Mouse (Mus musculus): ENCODE measurements around the gene Dennd5a. TPM values are rescaled to one million over a fixed set of nuclear protein-coding genes. Genes with fewer than 3 reads are reported as not detected.

Dennd5a gene
- total RNA-seq, 4 experiments from 2014 or later = 171 to 249 (median 219) TPM

- no peak for DNase-seq
These were observed 2.3 kb upstream of the Dennd5a start for GRCm38 (mm10) chr7:109962596-109962995.

GRCm38 (mm10) chr7:109961570-109961969, 1.3 kb upstream of the Dennd5a start:
- no peak for DNase-seq

- DNase-seq = no peak
These were observed 414 bp upstream of the Dennd5a start for GRCm38 (mm10) chr7:109960613-109961154.

- DNase-seq = no peak
These were observed 1.2 kb downstream of the Dennd5a start for GRCm38 (mm10) chr7:109958843-109959715.

- no peak for DNase-seq
These were observed 2.1 kb downstream of the Dennd5a start for GRCm38 (mm10) chr7:109957996-109958789.

- DNase-seq = no peak
These were observed 5.5 kb downstream of the Dennd5a start for GRCm38 (mm10) chr7:109954622-109955401.

GRCm38 (mm10) chr7:109951297-109951696, 9.0 kb downstream of the Dennd5a start:
- DNase-seq = no peak

GRCm38 (mm10) chr7:109944421-109945034, 15.7 kb downstream of the Dennd5a start:
- DNase-seq = no peak

- no peak for DNase-seq
These were observed 30.6 kb downstream of the Dennd5a start for GRCm38 (mm10) chr7:109929628-109930027.

- DNase-seq = no peak
These were observed 31.9 kb downstream of the Dennd5a start for GRCm38 (mm10) chr7:109928365-109928764.

GRCm38 (mm10) chr7:109924965-109925364, 35.3 kb downstream of the Dennd5a start:
- no peak for DNase-seq

GRCm38 (mm10) chr7:109922889-109923288, 37.4 kb downstream of the Dennd5a start:
- no peak for DNase-seq

- DNase-seq = no peak
These were observed 54.1 kb downstream of the Dennd5a start for GRCm38 (mm10) chr7:109906165-109906564.

GRCm38 (mm10) chr7:109900921-109901320, 59.3 kb downstream of the Dennd5a start:
- DNase-seq = no peak

GRCm38 (mm10) chr7:109898911-109899310, 61.4 kb downstream of the Dennd5a start:
- peak; percentile 62 for DNase-seq

- DNase-seq = peak; percentile 36
These were observed 67.7 kb downstream of the Dennd5a start for GRCm38 (mm10) chr7:109892530-109892929.

- no peak for DNase-seq
These were observed 68.5 kb downstream of the Dennd5a start for GRCm38 (mm10) chr7:109891786-109892185.

- DNase-seq = no peak
These were observed 70.0 kb downstream of the Dennd5a start for GRCm38 (mm10) chr7:109890256-109890655.

GRCm38 (mm10) chr7:109889300-109889699, 71.0 kb downstream of the Dennd5a start:
- no peak for DNase-seq

- no peak for DNase-seq
These were observed 74.0 kb downstream of the Dennd5a start for GRCm38 (mm10) chr7:109886249-109886648.

- DNase-seq = no peak
These were observed 77.7 kb downstream of the Dennd5a start for GRCm38 (mm10) chr7:109882574-109882973.

GRCm38 (mm10) chr7:109881561-109882099, 78.6 kb downstream of the Dennd5a start:
- DNase-seq = no peak
